Mouse (Mus musculus) limb, embryonic 14.5 days (tissue): Measurements from ENCODE around the gene Tspan14. TPM values are rescaled to one million over a fixed set of nuclear protein-coding genes. Genes with fewer than 3 reads are reported as not detected.

ENCODE experiments used
- ATAC-seq: fragments of 200-750 bp; cut with Nextera tagmentation; 2 replicates; pipeline ENCODE4 v1.8.0; 2017; ENCODE audit warnings: low read depth, moderate number of reproducible peaks, moderate TSS enrichment; ENCODE audit not compliant: low FRiP score
- DNase-seq: peaks from one replicate; pipeline ENCODE4 v3.0.0-alpha.2; 2015; ENCODE audit warnings: low spot score
- H3K27ac ChIP-seq: fragments of 300-500 bp; sonication (generic); replicated peaks from 2 replicates; pipeline ENCODE4 v1.5.1; 2014; ENCODE audit warnings: low read depth, mild to moderate bottlenecking, low read length, moderate library complexity, mixed read lengths
- H3K27me3 ChIP-seq: fragments of 300-500 bp; sonication (generic); 2 replicates; pipeline ENCODE4 v1.6.1; 2014; ENCODE audit warnings: low read length, mixed read lengths; ENCODE audit not compliant: control insufficient read depth, insufficient read depth
- H3K36me3 ChIP-seq: fragments of 300-500 bp; sonication (generic); 2 replicates; pipeline ENCODE4 v1.6.1; 2014; ENCODE audit warnings: mild to moderate bottlenecking, low read length, moderate library complexity, mixed read lengths; ENCODE audit not compliant: control insufficient read depth, insufficient read depth
- H3K4me1 ChIP-seq: fragments of 300-500 bp; sonication (generic); 2 replicates; pipeline ENCODE4 v1.6.1; 2014; ENCODE audit warnings: antibody characterized with exemption, low read length, mixed read lengths; ENCODE audit not compliant: control insufficient read depth, insufficient read depth
- H3K4me2 ChIP-seq: fragments of 300-500 bp; sonication (generic); replicated peaks from 2 replicates; pipeline ENCODE4 v1.6.1; 2014; ENCODE audit warnings: low read depth, mild to moderate bottlenecking, low read length, moderate library complexity; ENCODE audit not compliant: severe bottlenecking
- H3K4me3 ChIP-seq: fragments of 300-500 bp; sonication (generic); replicated peaks from 2 replicates; pipeline ENCODE4 v1.5.1; 2014; ENCODE audit warnings: low read length
- H3K9ac ChIP-seq: fragments of 300-500 bp; sonication (generic); 2 replicates; pipeline ENCODE4 v1.6.1; 2014; ENCODE audit warnings: mild to moderate bottlenecking, low read depth, low read length, moderate library complexity; ENCODE audit not compliant: severe bottlenecking
- H3K9me3 ChIP-seq: fragments of 300-500 bp; sonication (generic); 2 replicates; pipeline ENCODE4 v1.6.1; 2016; ENCODE audit warnings: low read length; ENCODE audit not compliant: control insufficient read depth
- POLR2A ChIP-seq: fragments of 200-500 bp; IDR thresholded peaks from 2 replicates; pipeline ENCODE4 v1.8.0; 2012; ENCODE audit warnings: inconsistent platforms, mild to moderate bottlenecking, moderate library complexity, borderline replicate concordance; ENCODE audit not compliant: insufficient read depth, insufficient read length; ENCODE audit errors: extremely low read depth
- WGBS: fragments of 180-500 bp; shearing (Covaris S2); extraction: QIAGEN DNeasy Blood & Tissue Kit; methylation state at CpG from one replicate; pipeline ENCODE4 v1.1.7; 2014; 5-methylcytosine and 5-hydroxymethylcytosine counted together
- polyA plus RNA-seq, 2 experiments: library from polyadenylated mRNA; depleted of rRNA in 1 of 2; stranded (reverse) in 1 of 2; unstranded in 1 of 2; fragments of >200 nt; fragmentation: Nextera tagmentation in 1 of 2; extraction: Ambion mirVana in 1 of 2; gene quantifications; 2 replicates each; pipeline versions ENCODE4 v1.2.1 to v1.2.3; 2012 to 2014

Gene Tspan14
- polyA plus RNA-seq, 2 experiments: 75.2 to 75.5 TPM

- no peak overlapping the region for H3K27ac ChIP-seq
- H3K4me2 ChIP-seq: no peak overlapping the region
- no peaks in the 10 kb centered on the region for H3K9me3 ChIP-seq
- WGBS: 81% methylated on average over 6 of the region's 6 CpGs
- H3K27me3 ChIP-seq: no peaks in the 10 kb centered on the region
- 0 out of 2 replicates have a peak, but pooled peaks cover 3% of the 10 kb centered on the region for H3K36me3 ChIP-seq
- H3K9ac ChIP-seq: no peak overlapping the region
- H3K4me1 ChIP-seq: no peaks in the 10 kb centered on the region
- ATAC-seq (no peak), DNase-seq (no peak)
- H3K4me3 ChIP-seq: no peak overlapping the region
- no peak for TF ChIP-seq POLR2A
These were observed 25.9 kb upstream of the Tspan14 start for GRCm38 (mm10) chr14:40992464-40992863.

DNA sequence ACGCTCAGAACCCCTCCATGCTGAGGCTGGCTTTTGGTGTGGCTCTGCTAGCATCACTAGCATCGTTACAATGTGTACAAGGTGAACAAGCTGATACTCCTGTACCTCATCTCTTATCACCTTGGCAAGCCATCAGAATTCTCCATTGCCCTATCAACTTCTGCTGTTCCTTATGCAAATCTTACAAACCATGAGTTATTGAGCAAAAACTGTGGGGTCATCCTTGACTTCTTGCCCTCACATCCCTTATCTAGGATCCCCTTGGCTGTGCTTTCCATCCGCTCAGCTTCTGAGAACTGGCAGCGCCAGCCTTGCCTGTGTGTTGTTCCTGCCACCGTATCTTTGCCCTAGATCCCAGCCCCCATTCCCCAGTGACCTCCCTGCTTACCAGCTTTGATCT lies 22.2 kb upstream of the Tspan14 start:
- TF ChIP-seq POLR2A: no peak
- H3K27me3 ChIP-seq: no peaks in the 10 kb centered on the region
- DNase-seq (no peak), ATAC-seq (no peak)
- H3K9ac ChIP-seq: no peak overlapping the region
- 93% methylated on average over 5 of the region's 5 CpGs for WGBS
- no peak overlapping the region for H3K4me3 ChIP-seq
- H3K4me1 ChIP-seq: no peaks in the 10 kb centered on the region
- no peaks in the 10 kb centered on the region for H3K36me3 ChIP-seq
- H3K9me3 ChIP-seq: no peaks in the 10 kb centered on the region
- no peak overlapping the region for H3K4me2 ChIP-seq
- H3K27ac ChIP-seq: no peak overlapping the region

DNA sequence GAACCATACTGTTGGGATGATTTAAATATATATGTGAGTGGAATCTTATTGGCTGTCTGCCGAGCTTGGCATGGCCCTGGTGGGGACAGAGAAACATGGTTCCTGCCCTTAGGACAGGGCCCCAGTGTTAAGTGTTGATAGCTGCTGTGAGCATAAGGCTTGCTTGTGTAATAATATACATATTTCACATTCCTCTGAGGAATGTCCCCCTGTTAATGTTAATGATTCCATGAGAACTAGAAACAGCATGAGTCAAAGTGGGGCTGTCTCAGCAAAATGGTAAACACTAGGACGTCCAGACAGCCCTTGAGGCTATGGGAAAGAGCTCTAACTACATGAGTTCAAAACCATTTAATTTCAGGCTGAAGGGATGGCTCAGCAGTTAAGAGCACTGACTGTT lies 20.6 kb upstream of the Tspan14 start:
- no peak for DNase-seq
- ATAC-seq: no peak
- no peak overlapping the region for H3K4me3 ChIP-seq
- H3K4me1 ChIP-seq: no peaks in the 10 kb centered on the region
- TF ChIP-seq POLR2A: no peak
- H3K4me2 ChIP-seq: no peak overlapping the region
- H3K27me3 ChIP-seq: no peaks in the 10 kb centered on the region
- no peak overlapping the region for H3K9ac ChIP-seq
- 67% methylated on average over 2 of the region's 2 CpGs for WGBS
- no peaks in the 10 kb centered on the region for H3K9me3 ChIP-seq
- H3K36me3 ChIP-seq: no peaks in the 10 kb centered on the region
- H3K27ac ChIP-seq: no peak overlapping the region

GRCm38 (mm10) chr14:40985635-40986034 lies 19.0 kb upstream of the Tspan14 start:
- H3K9ac ChIP-seq: no peak overlapping the region
- H3K4me2 ChIP-seq: no peak overlapping the region
- ATAC-seq (no peak), DNase-seq (no peak)
- H3K27ac ChIP-seq: no peak overlapping the region
- no peak for TF ChIP-seq POLR2A
- H3K9me3 ChIP-seq: no peaks in the 10 kb centered on the region
- no peaks in the 10 kb centered on the region for H3K27me3 ChIP-seq
- WGBS: 85% methylated on average over 4 of the region's 4 CpGs
- H3K36me3 ChIP-seq: no peaks in the 10 kb centered on the region
- no peak overlapping the region for H3K4me3 ChIP-seq
- no peaks in the 10 kb centered on the region for H3K4me1 ChIP-seq

DNA sequence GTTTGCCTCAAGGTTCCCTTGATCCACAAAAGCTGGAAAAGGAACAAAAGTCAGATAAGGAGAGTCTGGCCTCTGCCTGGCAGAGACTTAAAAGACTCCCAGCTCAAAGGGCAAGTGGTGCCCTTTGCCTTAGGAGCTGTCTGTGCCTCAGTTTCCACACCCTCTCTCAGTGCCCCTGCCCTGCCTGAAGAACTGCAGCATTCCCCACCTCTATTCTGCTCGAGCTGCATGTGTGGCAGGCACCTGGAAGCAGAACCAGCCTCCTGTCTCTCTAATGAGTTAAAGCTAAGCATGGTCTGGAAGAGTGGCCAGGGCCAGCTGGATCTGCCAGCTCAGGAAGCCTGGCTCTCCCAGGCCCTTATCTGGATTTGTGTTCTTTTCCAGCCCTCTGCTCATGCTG lies 13.1 kb upstream of the Tspan14 start:
- no peak for TF ChIP-seq POLR2A
- ATAC-seq (no peak), DNase-seq (no peak)
- 13% methylated on average over 1 of the region's 1 CpGs for WGBS
- Histone ChIP-seq H3K9me3 (no peaks in the 10 kb centered on the region), H3K4me1 (peaks cover 3% of the 10 kb centered on the region; the same call in 1 of the 2 replicates), H3K4me2 (no peak overlapping the region), H3K4me3 (no peak overlapping the region), H3K36me3 (no peaks in the 10 kb centered on the region), H3K27me3 (no peaks in the 10 kb centered on the region), H3K9ac (no peak overlapping the region), H3K27ac (no peak overlapping the region)

GRCm38 (mm10) chr14:40979002-40979401 lies 12.4 kb upstream of the Tspan14 start:
- H3K9ac ChIP-seq: no peak overlapping the region
- peaks cover 3% of the 10 kb centered on the region; the same call in 1 of the 2 replicates for H3K4me1 ChIP-seq
- peak; percentile 80 for ATAC-seq
- H3K9me3 ChIP-seq: no peaks in the 10 kb centered on the region
- 39% methylated on average over 4 of the region's 4 CpGs for WGBS
- no peaks in the 10 kb centered on the region for H3K27me3 ChIP-seq
- no peak overlapping the region for H3K4me2 ChIP-seq
- H3K27ac ChIP-seq: no peak overlapping the region
- no peak for TF ChIP-seq POLR2A
- no peak overlapping the region for H3K4me3 ChIP-seq
- DNase-seq: peak; percentile 52
- H3K36me3 ChIP-seq: no peaks in the 10 kb centered on the region
